Mouse (Mus musculus) myocyte (in vitro differentiated cells): ENCODE results near the gene Gstt4. TPM values are rescaled to one million over a fixed set of nuclear protein-coding genes. Genes with fewer than 3 reads are reported as not detected.

Experiments
- H3K27me3 ChIP-seq: one replicate; pipeline ENCODE4 v1.6.1; 2011; ENCODE audit not compliant: control insufficient read depth, insufficient read depth, insufficient read length
- H3K36me3 ChIP-seq: one replicate; pipeline ENCODE4 v1.6.1; 2011; ENCODE audit not compliant: control insufficient read depth, insufficient read depth
- H3K4me2 ChIP-seq: one replicate; pipeline ENCODE4 v1.6.1; 2011; ENCODE audit warnings: low read depth, control low read depth
- H3K4me3 ChIP-seq: one replicate; pipeline ENCODE4 v1.5.1; 2011; ENCODE audit warnings: mild to moderate bottlenecking, control low read depth, moderate library complexity
- H3K79me2 ChIP-seq: one replicate; pipeline ENCODE4 v1.6.1; 2011; ENCODE audit not compliant: control insufficient read depth, insufficient read depth
- H3ac ChIP-seq: one replicate; pipeline ENCODE4 v1.6.1; 2011; ENCODE audit not compliant: control insufficient read depth, insufficient read length
- CEBPB ChIP-seq: IDR thresholded peaks from 2 replicates; pipeline ENCODE4 v1.6.1; 2011; ENCODE audit warnings: mild to moderate bottlenecking, moderate library complexity; ENCODE audit not compliant: poor library complexity, insufficient read depth, severe bottlenecking
- E2F4 ChIP-seq: IDR thresholded peaks from one replicate; pipeline ENCODE4 v1.6.1; 2011; ENCODE audit warnings: mild to moderate bottlenecking, control low read depth, moderate library complexity; ENCODE audit not compliant: insufficient read depth
- MAX ChIP-seq: IDR thresholded peaks from one replicate; pipeline ENCODE4 v1.6.1; 2011; ENCODE audit warnings: low read depth, mild to moderate bottlenecking, control low read depth
- MYOD1 ChIP-seq, 3 experiments: IDR thresholded peaks; one replicate each; pipeline ENCODE4 v1.6.1; 2011; ENCODE audit warnings: control low read depth in 2 of 3, low read depth in 2 of 3, mild to moderate bottlenecking in 2 of 3, moderate library complexity in 1 of 3; ENCODE audit not compliant: insufficient read length in 2 of 3, control insufficient read depth in 1 of 3
- MYOG ChIP-seq, 3 experiments: IDR thresholded peaks; one replicate each; pipeline ENCODE4 v1.6.1; 2011; ENCODE audit warnings: control low read depth in 2 of 3, low read depth in 2 of 3, mild to moderate bottlenecking in 2 of 3; ENCODE audit not compliant: insufficient read length in 2 of 3, control insufficient read depth in 1 of 3, insufficient read depth in 1 of 3
- POLR2A ChIP-seq: IDR thresholded peaks from one replicate; pipeline ENCODE4 v1.6.1; 2011; ENCODE audit warnings: low read depth, mild to moderate bottlenecking, control low read depth, moderate library complexity; ENCODE audit not compliant: insufficient read length
- POLR2AphosphoS2 ChIP-seq: IDR thresholded peaks from one replicate; pipeline ENCODE4 v1.6.1; 2011; ENCODE audit warnings: low read depth, control low read depth; ENCODE audit not compliant: insufficient read length
- REST ChIP-seq: IDR thresholded peaks from one replicate; pipeline ENCODE4 v1.6.1; 2011; ENCODE audit warnings: mild to moderate bottlenecking, control low read depth, moderate library complexity; ENCODE audit not compliant: insufficient read depth, insufficient read length
- SRF ChIP-seq: IDR thresholded peaks from one replicate; pipeline ENCODE4 v1.6.1; 2011; ENCODE audit warnings: low read depth; ENCODE audit not compliant: control insufficient read depth, insufficient read length
- TCF12 ChIP-seq: IDR thresholded peaks from one replicate; pipeline ENCODE4 v1.6.1; 2011; ENCODE audit warnings: mild to moderate bottlenecking, control low read depth; ENCODE audit not compliant: poor library complexity, insufficient read depth, severe bottlenecking
- TCF3 ChIP-seq: IDR thresholded peaks from one replicate; pipeline ENCODE4 v1.6.1; 2011; ENCODE audit warnings: low read depth, control low read depth; ENCODE audit not compliant: insufficient read length
- USF1 ChIP-seq: IDR thresholded peaks from one replicate; pipeline ENCODE4 v1.6.1; 2011; ENCODE audit warnings: low read depth, mild to moderate bottlenecking, control low read depth, moderate library complexity
- polyA plus RNA-seq: library from polyadenylated mRNA; unstranded; fragments of >200 nt; fragmentation: generic; extraction: Trizol; gene quantifications from one replicate; pipeline ENCODE4 v1.2.1, GENCODE M21; 2012; ENCODE audit warnings: missing spikeins

Gstt4 gene
- polyA plus RNA-seq, 1 experiment: not detected

- Histone ChIP-seq H3K36me3 (no peaks in the 10 kb centered on the region), H3K4me2 (peak within 1 kb of the TSS; percentile 71), H3K27me3 (no peaks in the 10 kb centered on the region), H3K79me2 (no peaks in the 10 kb centered on the region), H3ac (peak within 1 kb of the TSS; percentile 30), H3K4me3 (peak within 1 kb of the TSS; percentile 29)
- TF ChIP-seq TCF12 (no peak), E2F4 (peak; percentile 74), POLR2A (peak; percentile 45), MYOD1 (IDR thresholded peaks at IDR 0.05; ENCODE audit: control insufficient read depth in 1 of 3, insufficient read length in 2 of 3, low read depth in 2 of 3) (peak in 1 of 3 experiments; percentile 4)
These were observed 15.0 kb upstream of the Gstt4 start, which contains the start of gene Gstt2 for GRCm38 (mm10) chr10:75837248-75837759. Gene Gstt2, minus strand, starts transcription at chr10:75837424.

GRCm38 (mm10) chr10:75835761-75836531 is 13.6 kb upstream of the Gstt4 start:
- Histone ChIP-seq H3K4me3 (no peak overlapping the region), H3K27me3 (no peaks in the 10 kb centered on the region)

DNA sequence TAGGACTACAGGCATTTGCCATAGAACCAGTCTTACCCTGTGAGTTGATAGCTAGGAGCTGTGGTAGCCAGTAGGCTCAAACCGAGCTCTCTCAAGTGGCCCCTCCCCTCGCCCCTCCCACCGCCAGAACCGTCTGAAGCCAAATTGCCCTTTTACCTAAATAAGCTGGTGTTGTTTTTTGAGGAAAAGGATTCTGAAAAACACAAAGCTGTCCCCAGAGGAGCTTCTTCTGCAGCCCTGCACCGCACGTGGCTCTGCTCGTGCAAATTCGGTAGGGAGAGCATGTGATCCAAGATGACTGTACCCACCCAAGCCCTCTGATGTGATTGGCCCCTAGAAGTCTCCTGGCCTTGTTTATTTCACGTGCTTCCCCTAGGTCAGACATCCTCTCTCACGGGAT is 13.0 kb upstream of the Gstt4 start:
- no peak overlapping the region for H3K4me3 ChIP-seq
- H3K36me3 ChIP-seq: no peaks in the 10 kb centered on the region
- no peaks in the 10 kb centered on the region for H3K27me3 ChIP-seq
- H3K79me2 ChIP-seq: no peaks in the 10 kb centered on the region
- no peak overlapping the region for H3ac ChIP-seq
- TF ChIP-seq USF1: peak; percentile 8
- TF ChIP-seq E2F4: no peak
- peak overlapping the region; percentile 60 for H3K4me2 ChIP-seq

More at GRCm38 (mm10) chr10:75835761-75836531, 13.6 kb upstream of the Gstt4 start:
- Histone ChIP-seq H3K79me2 (no peaks in the 10 kb centered on the region), H3ac (no peak overlapping the region), H3K36me3 (no peaks in the 10 kb centered on the region), H3K4me2 (peak overlapping the region; percentile 71)
- TF ChIP-seq TCF12: no peak
- no peak for TF ChIP-seq MAX
- TF ChIP-seq REST: no peak
- no peak for TF ChIP-seq TCF3
- TF ChIP-seq POLR2AphosphoS2: no peak
- no peak for TF ChIP-seq MYOG (IDR thresholded peaks at IDR 0.05; ENCODE audit: control insufficient read depth in 1 of 3, insufficient read depth in 1 of 3, insufficient read length in 2 of 3, low read depth in 2 of 3)
- TF ChIP-seq POLR2A: no peak
- no peak for TF ChIP-seq MYOD1 (IDR thresholded peaks at IDR 0.05; ENCODE audit: control insufficient read depth in 1 of 3, insufficient read length in 2 of 3, low read depth in 2 of 3)
- no peak for TF ChIP-seq SRF
- no peak for TF ChIP-seq E2F4
- TF ChIP-seq USF1: no peak
- no peak for TF ChIP-seq CEBPB

- H3K36me3 ChIP-seq: no peaks in the 10 kb centered on the region
- no peak overlapping the region for H3ac ChIP-seq
- H3K4me3 ChIP-seq: no peak overlapping the region
- no peak for TF ChIP-seq CEBPB
- no peak for TF ChIP-seq SRF
- no peak for TF ChIP-seq TCF12
- TF ChIP-seq POLR2A: no peak
- TF ChIP-seq MAX: no peak
- TF ChIP-seq E2F4: no peak
- TF ChIP-seq MYOG (IDR thresholded peaks at IDR 0.05; ENCODE audit: control insufficient read depth in 1 of 3, insufficient read depth in 1 of 3, insufficient read length in 2 of 3, low read depth in 2 of 3): no peak
- no peak for TF ChIP-seq POLR2AphosphoS2
- TF ChIP-seq MYOD1 (IDR thresholded peaks at IDR 0.05; ENCODE audit: control insufficient read depth in 1 of 3, insufficient read length in 2 of 3, low read depth in 2 of 3): no peak
- TF ChIP-seq TCF3: no peak
- no peak for TF ChIP-seq USF1
- no peak for TF ChIP-seq REST
- no peaks in the 10 kb centered on the region for H3K27me3 ChIP-seq
- H3K4me2 ChIP-seq: no peak overlapping the region
- H3K79me2 ChIP-seq: no peaks in the 10 kb centered on the region
These were observed 12.4 kb upstream of the Gstt4 start for GRCm38 (mm10) chr10:75834721-75835120.

GRCm38 (mm10) chr10:75834250-75834649 is 11.9 kb upstream of the Gstt4 start:
- H3ac ChIP-seq: no peak overlapping the region
- H3K27me3 ChIP-seq: no peaks in the 10 kb centered on the region
- no peaks in the 10 kb centered on the region for H3K79me2 ChIP-seq
- no peak for TF ChIP-seq REST
- no peak for TF ChIP-seq TCF3
- no peak for TF ChIP-seq MYOG (IDR thresholded peaks at IDR 0.05; ENCODE audit: control insufficient read depth in 1 of 3, insufficient read depth in 1 of 3, insufficient read length in 2 of 3, low read depth in 2 of 3)
- no peak for TF ChIP-seq MYOD1 (IDR thresholded peaks at IDR 0.05; ENCODE audit: control insufficient read depth in 1 of 3, insufficient read length in 2 of 3, low read depth in 2 of 3)
- TF ChIP-seq POLR2A: no peak
- TF ChIP-seq E2F4: no peak
- TF ChIP-seq MAX: no peak
- no peak for TF ChIP-seq SRF
- no peak for TF ChIP-seq CEBPB
- H3K4me3 ChIP-seq: no peak overlapping the region
- H3K36me3 ChIP-seq: no peaks in the 10 kb centered on the region
- no peak overlapping the region for H3K4me2 ChIP-seq
